Mouse (Mus musculus) C2C12 (cell line): ENCODE results near the gene Gm20605.

Experiments
- CTCF ChIP-seq: IDR thresholded peaks from one replicate; pipeline ENCODE4 v1.5.1; 2011; ENCODE audit not compliant: control insufficient read depth, insufficient read depth, insufficient read length
- MYOG ChIP-seq: IDR thresholded peaks from one replicate; pipeline ENCODE4 v1.6.1; 2011; ENCODE audit not compliant: control insufficient read depth, insufficient read length; ENCODE audit errors: extremely low read depth
- USF1 ChIP-seq: IDR thresholded peaks from one replicate; pipeline ENCODE4 v1.6.1; 2011; ENCODE audit warnings: low read depth, mild to moderate bottlenecking, control low read depth, moderate library complexity

GRCm38 (mm10) chr5:137641054-137641453, 12.1 kb downstream of the Gm20605 start, which contains the start of gene Sap25:
- TF ChIP-seq USF1 (no peak), MYOG (no peak), CTCF (peak; percentile 60)
